Mouse (Mus musculus): ENCODE data around the gene Gm21149.
"Not testable (repeated sequence)": the region's sequence is repeated elsewhere in the genome, so short reads cannot be mapped to it uniquely, and the experiment has no call there.

Gm21149 gene

GRCm38 (mm10) chr5:15476423-15476822, at the start of gene Gm21149:
Gene Gm21149 (minus strand): TSS chr5:15476523.
- not testable (repeated sequence) for DNase-seq (ENCODE audit: low spot score)

GRCm38 (mm10) chr5:15522470-15522869, 46.1 kb upstream of the Gm21149 start:
- peak; percentile 8 for DNase-seq (ENCODE audit: low spot score)

GRCm38 (mm10) chr5:15522028-15522427, 45.7 kb upstream of the Gm21149 start:
- DNase-seq (ENCODE audit: low spot score): not testable (repeated sequence)

- DNase-seq (ENCODE audit: low spot score): peak; percentile 29
Measured at GRCm38 (mm10) chr5:15520418-15520817, 44.1 kb upstream of the Gm21149 start.

- not testable (repeated sequence) for DNase-seq (ENCODE audit: low spot score)
Measured at GRCm38 (mm10) chr5:15517150-15517549, 40.8 kb upstream of the Gm21149 start.

- DNase-seq (ENCODE audit: low spot score): not testable (repeated sequence)
Measured at GRCm38 (mm10) chr5:15512236-15512635, 35.9 kb upstream of the Gm21149 start.

GRCm38 (mm10) chr5:15509911-15510310, 33.6 kb upstream of the Gm21149 start:
- DNase-seq (ENCODE audit: low spot score): not testable (repeated sequence)

GRCm38 (mm10) chr5:15508460-15509451, 32.4 kb upstream of the Gm21149 start:
- not testable (repeated sequence) for DNase-seq (ENCODE audit: low spot score)

GRCm38 (mm10) chr5:15507757-15508459, 31.6 kb upstream of the Gm21149 start:
- not testable (repeated sequence) for DNase-seq (ENCODE audit: low spot score)

GRCm38 (mm10) chr5:15507309-15507619, 30.9 kb upstream of the Gm21149 start:
- no peak for DNase-seq (ENCODE audit: low spot score)

- peak; percentile 17 for DNase-seq (ENCODE audit: low spot score)
Measured at GRCm38 (mm10) chr5:15506575-15507308, 30.4 kb upstream of the Gm21149 start.

- DNase-seq (ENCODE audit: low spot score): peak; percentile 15
Measured at GRCm38 (mm10) chr5:15498774-15499400, 22.6 kb upstream of the Gm21149 start.

- DNase-seq (ENCODE audit: low spot score): not testable (repeated sequence)
Measured at GRCm38 (mm10) chr5:15498350-15498749, 22.0 kb upstream of the Gm21149 start.

- not testable (repeated sequence) for DNase-seq (ENCODE audit: low spot score)
Measured at GRCm38 (mm10) chr5:15490934-15491333, 14.6 kb upstream of the Gm21149 start.

- DNase-seq (ENCODE audit: low spot score): no peak
Measured at GRCm38 (mm10) chr5:15488743-15489142, 12.4 kb upstream of the Gm21149 start.

GRCm38 (mm10) chr5:15484616-15485015, 8.3 kb upstream of the Gm21149 start:
- DNase-seq (ENCODE audit: low spot score): not testable (repeated sequence)

- not testable (repeated sequence) for DNase-seq (ENCODE audit: low spot score)
Measured at GRCm38 (mm10) chr5:15483576-15483975, 7.3 kb upstream of the Gm21149 start.

GRCm38 (mm10) chr5:15482815-15483214, 6.5 kb upstream of the Gm21149 start:
- not testable (repeated sequence) for DNase-seq (ENCODE audit: low spot score)

GRCm38 (mm10) chr5:15470141-15470540, 6.2 kb downstream of the Gm21149 start:
- not testable (repeated sequence) for DNase-seq (ENCODE audit: low spot score)

- not testable (repeated sequence) for DNase-seq (ENCODE audit: low spot score)
Measured at GRCm38 (mm10) chr5:15467768-15468167, 8.6 kb downstream of the Gm21149 start.

GRCm38 (mm10) chr5:15466218-15466617, 10.1 kb downstream of the Gm21149 start:
- not testable (repeated sequence) for DNase-seq (ENCODE audit: low spot score)

GRCm38 (mm10) chr5:15463561-15463960, 12.8 kb downstream of the Gm21149 start:
- not testable (repeated sequence) for DNase-seq (ENCODE audit: low spot score)

Measured in ovary, postnatal 14 days (tissue).